Mouse (Mus musculus): Measurements from ENCODE around the gene Dnah2. TPM values are rescaled to one million over a fixed set of nuclear protein-coding genes. Genes with fewer than 3 reads are reported as not detected.

Gene Dnah2
- polyA plus RNA-seq, 1 experiment from 2014 or later = 1.9 TPM

DNA sequence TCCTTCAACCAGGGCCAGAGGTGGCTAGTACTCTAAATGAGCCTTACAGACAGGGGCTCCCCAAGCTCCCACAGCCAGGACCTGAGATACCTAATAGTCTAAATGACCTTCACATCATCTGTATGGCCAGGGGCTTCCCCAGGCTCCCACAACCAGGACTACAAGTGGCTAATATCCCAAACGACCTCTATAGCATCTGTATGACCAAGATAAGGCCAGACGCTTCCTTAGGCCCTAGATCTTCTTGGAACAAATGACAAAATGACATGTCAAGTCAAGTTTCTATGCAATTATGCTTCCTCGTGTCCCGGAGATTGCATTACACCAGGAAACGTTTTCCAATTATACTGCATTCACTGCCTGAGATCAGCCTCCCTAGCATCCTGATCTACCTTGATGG lies 27.4 kb upstream of the Dnah2 start:
- H3K4me2 ChIP-seq (ENCODE audit: low read depth, low read length) = no peak overlapping the region
- H3K9ac ChIP-seq (ENCODE audit: low read length) = no peak overlapping the region
- no peaks in the 10 kb centered on the region for H3K27me3 ChIP-seq (ENCODE audit: control insufficient read depth, insufficient read depth, low read depth, low read length)
- ATAC-seq (ENCODE audit: low read depth) = no peak
- WGBS = 69% methylated on average over 5 of the region's 5 CpGs
- no peaks in the 10 kb centered on the region for H3K9me3 ChIP-seq (ENCODE audit: control insufficient read depth, low read length)
- H3K4me3 ChIP-seq (ENCODE audit: low read length) = no peak overlapping the region
- peaks cover 15% of the 10 kb centered on the region for H3K4me1 ChIP-seq (replicated peaks; ENCODE audit: control insufficient read depth, insufficient read depth, low read length)
- no peaks in the 10 kb centered on the region for H3K36me3 ChIP-seq (ENCODE audit: control insufficient read depth, insufficient read depth, low read length)
- no peak overlapping the region for H3K27ac ChIP-seq (ENCODE audit: low read length)

DNA sequence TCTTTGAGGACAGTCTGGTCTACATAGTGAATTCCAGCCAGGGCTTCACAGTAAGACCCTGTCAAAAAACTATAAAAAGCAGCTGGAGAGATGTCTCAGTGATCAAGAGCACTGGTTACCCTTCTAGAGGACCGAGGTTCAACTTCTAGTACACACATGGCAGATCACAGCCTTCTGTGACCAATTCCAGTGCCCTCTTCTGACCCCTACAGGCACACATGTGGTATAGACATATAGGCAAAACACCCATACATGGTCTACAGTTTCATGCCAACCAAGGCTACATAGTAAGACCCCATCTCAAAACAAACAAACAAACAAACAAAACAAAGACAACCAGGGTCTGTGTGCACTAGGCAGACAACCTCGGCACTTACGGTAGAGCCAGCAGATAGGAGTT lies 26.3 kb upstream of the Dnah2 start:
- H3K9me3 ChIP-seq (ENCODE audit: control insufficient read depth, low read length) = no peaks in the 10 kb centered on the region
- no peak overlapping the region for H3K4me3 ChIP-seq (ENCODE audit: low read length)
- 50% methylated on average over 3 of the region's 3 CpGs for WGBS
- no peak overlapping the region for H3K9ac ChIP-seq (ENCODE audit: low read length)
- H3K27me3 ChIP-seq (ENCODE audit: control insufficient read depth, insufficient read depth, low read depth, low read length) = no peaks in the 10 kb centered on the region
- no peak for ATAC-seq (ENCODE audit: low read depth)
- no peak overlapping the region for H3K27ac ChIP-seq (ENCODE audit: low read length)
- peaks cover 9% of the 10 kb centered on the region for H3K36me3 ChIP-seq (ENCODE audit: control insufficient read depth, insufficient read depth, low read length)
- H3K4me2 ChIP-seq (ENCODE audit: low read depth, low read length) = no peak overlapping the region
- peaks cover 15% of the 10 kb centered on the region for H3K4me1 ChIP-seq (replicated peaks; ENCODE audit: control insufficient read depth, insufficient read depth, low read length)

DNA sequence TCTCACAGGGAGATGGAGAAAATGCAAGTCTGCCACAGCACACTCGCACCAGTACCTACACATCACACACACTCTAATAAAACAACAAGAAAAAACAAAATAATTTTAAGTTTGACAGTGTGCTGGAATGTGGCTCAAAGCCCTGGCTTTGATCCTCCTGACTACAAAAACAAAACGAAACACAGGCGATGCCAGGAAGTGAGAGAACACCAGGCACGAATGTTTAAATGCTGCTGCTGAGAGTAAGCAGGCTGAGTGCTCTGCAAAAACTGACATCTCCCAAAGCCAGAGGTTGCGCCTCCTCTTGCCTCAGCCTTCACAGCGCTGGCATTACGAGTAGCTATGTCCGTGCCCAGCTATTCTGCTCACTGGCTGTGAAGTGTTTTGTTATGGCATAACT lies 16.2 kb upstream of the Dnah2 start:
- Histone ChIP-seq H3K27ac (ENCODE audit: low read length) (no peak overlapping the region), H3K9ac (ENCODE audit: low read length) (no peak overlapping the region), H3K4me3 (ENCODE audit: low read length) (no peak overlapping the region), H3K9me3 (ENCODE audit: control insufficient read depth, low read length) (no peaks in the 10 kb centered on the region), H3K4me1 (replicated peaks; ENCODE audit: control insufficient read depth, insufficient read depth, low read length) (no peaks in the 10 kb centered on the region; the same call in 1 of the 2 replicates), H3K36me3 (ENCODE audit: control insufficient read depth, insufficient read depth, low read length) (peaks cover 14% of the 10 kb centered on the region; the same call in 1 of the 2 replicates), H3K27me3 (ENCODE audit: control insufficient read depth, insufficient read depth, low read depth, low read length) (no peaks in the 10 kb centered on the region), H3K4me2 (ENCODE audit: low read depth, low read length) (no peak overlapping the region)
- peak; percentile 34; the same call in 1 of the 2 replicates for ATAC-seq (ENCODE audit: low read depth)
- 45% methylated on average over 8 of the region's 8 CpGs for WGBS

DNA sequence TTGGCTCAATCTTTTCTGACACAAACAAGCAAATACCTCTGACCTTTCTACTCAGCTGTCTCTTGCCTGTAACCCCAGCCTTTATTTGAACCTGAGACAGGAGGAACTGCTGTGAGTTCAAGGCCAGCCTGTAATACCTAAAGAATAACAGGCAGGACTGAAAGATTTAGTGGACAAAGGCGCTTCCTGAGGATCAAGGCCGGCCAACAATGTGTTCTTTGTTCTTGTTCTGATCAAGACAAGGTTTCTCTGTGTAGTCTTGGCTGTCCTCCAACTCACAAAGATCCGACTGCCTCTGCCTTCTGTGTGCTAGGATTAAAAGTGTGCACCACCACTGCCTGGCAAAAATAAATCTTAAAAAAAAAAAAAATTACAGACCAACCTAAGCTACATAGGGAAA lies 15.5 kb upstream of the Dnah2 start:
- H3K4me1 ChIP-seq (replicated peaks; ENCODE audit: control insufficient read depth, insufficient read depth, low read length) = peaks cover 6% of the 10 kb centered on the region
- 48% methylated on average over 3 of the region's 3 CpGs for WGBS
- no peaks in the 10 kb centered on the region for H3K9me3 ChIP-seq (ENCODE audit: control insufficient read depth, low read length)
- no peak for ATAC-seq (ENCODE audit: low read depth)
- no peak overlapping the region for H3K4me2 ChIP-seq (ENCODE audit: low read depth, low read length)
- H3K9ac ChIP-seq (ENCODE audit: low read length) = no peak overlapping the region
- no peak overlapping the region for H3K4me3 ChIP-seq (ENCODE audit: low read length)
- no peak overlapping the region for H3K27ac ChIP-seq (ENCODE audit: low read length)
- H3K27me3 ChIP-seq (ENCODE audit: control insufficient read depth, insufficient read depth, low read depth, low read length) = no peaks in the 10 kb centered on the region
- peaks cover 8% of the 10 kb centered on the region; the same call in 1 of the 2 replicates for H3K36me3 ChIP-seq (ENCODE audit: control insufficient read depth, insufficient read depth, low read length)

DNA sequence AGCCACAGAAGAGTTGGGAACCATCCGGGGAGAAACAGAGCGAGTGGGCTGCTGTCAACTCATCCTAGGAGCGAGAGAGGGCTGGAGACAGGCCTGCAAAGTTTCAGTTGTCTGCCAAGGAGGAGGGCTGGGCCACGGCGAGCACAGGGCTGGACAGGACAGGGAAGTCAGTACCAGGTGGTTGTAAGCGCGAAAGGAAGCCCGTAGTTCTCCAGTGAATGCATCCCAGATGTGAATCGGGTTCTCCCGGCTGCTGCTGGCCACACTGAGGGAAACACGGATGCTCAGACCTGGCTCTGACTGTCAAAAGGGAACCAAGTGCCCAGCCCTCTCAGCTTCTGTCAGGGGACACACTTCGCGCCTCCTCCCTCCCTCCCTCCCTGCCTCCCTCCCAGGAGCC lies 14.5 kb upstream of the Dnah2 start:
- 76% methylated on average over 13 of the region's 13 CpGs for WGBS
- Histone ChIP-seq H3K4me1 (replicated peaks; ENCODE audit: control insufficient read depth, insufficient read depth, low read length) (peaks cover 15% of the 10 kb centered on the region), H3K36me3 (ENCODE audit: control insufficient read depth, insufficient read depth, low read length) (peaks cover 8% of the 10 kb centered on the region; the same call in 1 of the 2 replicates), H3K9me3 (ENCODE audit: control insufficient read depth, low read length) (no peaks in the 10 kb centered on the region), H3K27me3 (ENCODE audit: control insufficient read depth, insufficient read depth, low read depth, low read length) (no peaks in the 10 kb centered on the region), H3K9ac (ENCODE audit: low read length) (no peak overlapping the region), H3K4me3 (ENCODE audit: low read length) (no peak overlapping the region), H3K27ac (ENCODE audit: low read length) (no peak overlapping the region), H3K4me2 (ENCODE audit: low read depth, low read length) (no peak overlapping the region)
- no peak for ATAC-seq (ENCODE audit: low read depth)

DNA sequence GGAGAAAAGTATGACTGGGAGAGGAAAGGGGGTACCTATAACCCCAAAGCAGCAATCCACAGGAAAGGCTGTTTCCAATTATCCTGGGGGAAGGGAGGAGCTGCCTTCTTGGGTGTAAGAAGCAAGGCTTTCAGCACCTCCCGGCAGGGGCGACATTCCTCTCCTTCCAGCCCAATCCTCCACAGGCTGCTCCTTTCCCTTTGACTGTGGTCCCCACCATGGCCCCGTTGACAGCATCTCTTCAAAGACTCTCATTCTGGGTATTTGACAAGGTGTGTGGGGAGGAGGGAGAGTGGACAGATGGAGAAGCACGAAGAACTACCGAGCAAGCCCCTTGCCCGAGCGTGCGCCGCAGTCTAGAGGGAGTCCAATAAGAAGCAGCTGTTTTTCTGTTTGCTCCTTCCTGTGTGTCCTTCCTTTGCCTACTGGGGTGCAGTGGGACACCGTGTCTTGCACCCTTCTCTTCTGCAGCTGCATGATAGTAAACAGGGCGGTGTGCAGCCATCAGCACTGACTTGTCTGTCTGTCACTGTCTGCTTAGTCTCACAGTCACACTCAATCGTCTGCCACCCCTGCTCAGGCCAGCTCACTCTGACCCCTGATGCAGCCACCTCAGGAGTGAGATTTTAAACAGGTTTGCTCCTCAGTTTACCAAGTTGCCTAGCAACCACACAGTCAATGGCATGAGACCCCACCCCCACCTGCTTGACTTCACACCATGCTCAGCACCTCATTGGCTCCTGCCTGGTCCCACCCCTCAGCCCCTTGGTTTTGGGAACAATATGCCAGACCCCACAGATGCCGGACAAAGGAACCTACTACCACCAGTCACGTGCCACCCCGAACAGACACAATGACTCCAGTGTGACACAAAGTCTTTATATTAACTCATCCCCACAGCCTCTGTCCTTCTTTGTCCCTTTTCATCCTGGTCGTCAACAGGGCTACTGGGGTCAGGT lies 12.3 kb upstream of the Dnah2 start:
- Histone ChIP-seq H3K9me3 (ENCODE audit: control insufficient read depth, low read length) (no peaks in the 10 kb centered on the region), H3K27ac (ENCODE audit: low read length) (no peak overlapping the region), H3K36me3 (ENCODE audit: control insufficient read depth, insufficient read depth, low read length) (peaks cover 6% of the 10 kb centered on the region; the same call in 1 of the 2 replicates), H3K4me2 (ENCODE audit: low read depth, low read length) (no peak overlapping the region), H3K4me3 (ENCODE audit: low read length) (no peak overlapping the region), H3K4me1 (replicated peaks; ENCODE audit: control insufficient read depth, insufficient read depth, low read length) (peaks cover 15% of the 10 kb centered on the region), H3K27me3 (ENCODE audit: control insufficient read depth, insufficient read depth, low read depth, low read length) (no peaks in the 10 kb centered on the region), H3K9ac (ENCODE audit: low read length) (no peak overlapping the region)
- WGBS = 44% methylated on average over 16 of the region's 16 CpGs
- ATAC-seq (ENCODE audit: low read depth) = no peak; the same call in 1 of the 2 replicates

DNA sequence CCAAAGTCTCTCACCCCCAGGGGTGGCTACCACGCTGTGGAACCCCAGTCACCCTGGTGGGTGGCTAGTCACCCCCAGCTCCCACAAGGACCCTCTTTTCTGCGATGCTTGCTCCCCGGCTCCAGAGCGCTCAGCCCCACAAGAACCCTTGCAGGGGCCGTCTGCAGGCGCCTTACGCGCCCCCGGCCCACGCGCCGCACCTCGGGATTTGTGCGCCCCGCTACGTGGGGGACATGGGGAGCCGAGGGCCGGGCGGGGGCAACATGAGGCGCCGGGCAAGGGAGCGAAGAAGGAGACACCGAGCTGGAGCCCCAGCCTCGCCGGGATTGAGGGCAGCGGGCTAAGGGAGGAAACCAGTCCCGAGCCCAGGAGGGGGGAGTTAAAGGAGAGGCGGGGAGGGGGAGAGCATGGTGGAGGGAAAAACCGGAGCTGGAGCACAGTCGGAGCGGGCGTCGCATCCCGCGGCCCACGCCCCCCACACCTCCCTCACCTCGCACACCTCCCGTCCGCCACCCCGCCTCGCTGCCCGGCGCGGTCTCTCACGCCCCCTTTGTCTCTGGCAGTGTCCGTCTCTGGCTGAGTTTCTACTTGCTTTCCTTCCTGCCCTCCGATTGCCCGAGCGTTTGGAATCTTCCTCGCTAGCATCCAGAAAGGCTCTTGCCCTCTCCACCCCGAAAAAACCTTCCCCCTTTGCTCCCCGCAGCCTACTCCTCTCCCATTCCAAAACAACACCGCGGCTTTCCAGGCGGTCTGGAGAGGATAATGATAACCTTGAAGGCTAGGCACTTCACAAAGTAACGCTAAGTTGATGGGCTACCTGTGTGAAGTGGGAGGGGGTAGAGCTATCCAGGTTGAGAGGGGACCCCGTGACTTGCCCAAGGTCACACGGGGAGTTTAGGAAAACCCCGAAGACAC lies 11.2 kb upstream of the Dnah2 start, which contains the start of gene Efnb3:
TSS of gene Efnb3 (minus strand) at position 355 of the 915 bp plus-strand sequence.
- Histone ChIP-seq H3K9me3 (ENCODE audit: control insufficient read depth, low read length) (no peaks in the 10 kb centered on the region), H3K9ac (ENCODE audit: low read length) (peak within 1 kb of the TSS; percentile 78), H3K27me3 (ENCODE audit: control insufficient read depth, insufficient read depth, low read depth, low read length) (no peaks in the 10 kb centered on the region), H3K27ac (ENCODE audit: low read length) (no peak within 1 kb of the TSS), H3K4me3 (ENCODE audit: low read length) (peak within 1 kb of the TSS; percentile 61), H3K36me3 (ENCODE audit: control insufficient read depth, insufficient read depth, low read length) (peaks cover 6% of the 10 kb centered on the region; the same call in 1 of the 2 replicates), H3K4me2 (ENCODE audit: low read depth, low read length) (peak within 1 kb of the TSS; percentile 99), H3K4me1 (replicated peaks; ENCODE audit: control insufficient read depth, insufficient read depth, low read length) (peaks cover 15% of the 10 kb centered on the region)
- ATAC-seq (ENCODE audit: low read depth) = peak; percentile 64
- WGBS = 1% methylated on average over 39 of the region's 59 CpGs

DNA sequence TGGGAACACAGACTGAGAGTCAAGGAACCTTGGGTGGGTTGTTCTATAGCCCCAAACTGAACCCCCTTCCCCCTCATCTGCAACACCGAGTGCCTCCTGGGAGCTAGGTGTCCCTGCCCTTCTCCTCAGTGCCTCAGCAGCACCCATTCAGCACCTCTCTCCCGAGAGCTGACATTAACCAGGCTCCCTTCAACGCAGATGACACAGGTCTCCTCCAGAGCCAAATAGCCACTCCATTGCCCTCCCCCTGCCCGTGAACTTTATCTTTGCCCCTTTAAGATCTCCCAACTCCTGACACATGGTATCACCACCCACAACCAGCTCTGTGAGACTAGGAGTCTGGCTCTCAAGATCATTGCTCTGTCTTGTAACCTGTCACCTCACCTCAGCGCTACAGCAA lies 10.3 kb upstream of the Dnah2 start:
- Histone ChIP-seq H3K27me3 (ENCODE audit: control insufficient read depth, insufficient read depth, low read depth, low read length) (no peaks in the 10 kb centered on the region), H3K9me3 (ENCODE audit: control insufficient read depth, low read length) (no peaks in the 10 kb centered on the region), H3K4me1 (replicated peaks; ENCODE audit: control insufficient read depth, insufficient read depth, low read length) (peaks cover 15% of the 10 kb centered on the region), H3K4me2 (ENCODE audit: low read depth, low read length) (peak overlapping the region; percentile 99), H3K4me3 (ENCODE audit: low read length) (peak overlapping the region; percentile 61), H3K27ac (ENCODE audit: low read length) (no peak overlapping the region), H3K36me3 (ENCODE audit: control insufficient read depth, insufficient read depth, low read length) (peaks cover 3% of the 10 kb centered on the region; the same call in 1 of the 2 replicates), H3K9ac (ENCODE audit: low read length) (peak overlapping the region; percentile 78)
- 9% methylated on average over 5 of the region's 5 CpGs for WGBS
- ATAC-seq (ENCODE audit: low read depth) = no peak
